Mouse (Mus musculus): ENCODE results near the gene Sox4.
A peak's percentile ranks its signal among the peaks of the same experiment; 100 is the strongest.

Gene Sox4

DNA sequence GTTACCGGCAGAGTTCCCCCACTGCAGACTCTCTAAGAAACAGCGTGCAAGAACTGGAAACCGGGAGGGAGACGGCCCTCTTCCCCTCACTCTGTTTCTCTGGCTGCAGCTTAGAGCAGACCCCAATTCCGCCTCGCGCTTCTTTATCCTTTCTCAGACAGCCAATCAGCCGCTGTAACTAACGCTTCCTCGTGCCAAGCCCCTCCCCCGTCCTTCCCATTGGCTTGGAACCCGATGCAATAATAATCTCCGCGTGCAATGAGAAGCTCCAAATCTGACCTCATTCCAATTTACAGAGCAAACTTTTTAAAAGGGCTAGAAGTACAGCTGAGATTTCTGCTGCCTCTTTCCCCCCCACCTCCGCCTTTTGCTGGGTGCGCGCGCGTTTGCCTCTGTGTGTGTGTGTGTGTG lies at the start of gene Sox4:
Gene Sox4 (minus strand): TSS at position 133 of the 411 bp plus-strand sequence.
- peak; percentile 69 to 78 for DNase-seq

DNA sequence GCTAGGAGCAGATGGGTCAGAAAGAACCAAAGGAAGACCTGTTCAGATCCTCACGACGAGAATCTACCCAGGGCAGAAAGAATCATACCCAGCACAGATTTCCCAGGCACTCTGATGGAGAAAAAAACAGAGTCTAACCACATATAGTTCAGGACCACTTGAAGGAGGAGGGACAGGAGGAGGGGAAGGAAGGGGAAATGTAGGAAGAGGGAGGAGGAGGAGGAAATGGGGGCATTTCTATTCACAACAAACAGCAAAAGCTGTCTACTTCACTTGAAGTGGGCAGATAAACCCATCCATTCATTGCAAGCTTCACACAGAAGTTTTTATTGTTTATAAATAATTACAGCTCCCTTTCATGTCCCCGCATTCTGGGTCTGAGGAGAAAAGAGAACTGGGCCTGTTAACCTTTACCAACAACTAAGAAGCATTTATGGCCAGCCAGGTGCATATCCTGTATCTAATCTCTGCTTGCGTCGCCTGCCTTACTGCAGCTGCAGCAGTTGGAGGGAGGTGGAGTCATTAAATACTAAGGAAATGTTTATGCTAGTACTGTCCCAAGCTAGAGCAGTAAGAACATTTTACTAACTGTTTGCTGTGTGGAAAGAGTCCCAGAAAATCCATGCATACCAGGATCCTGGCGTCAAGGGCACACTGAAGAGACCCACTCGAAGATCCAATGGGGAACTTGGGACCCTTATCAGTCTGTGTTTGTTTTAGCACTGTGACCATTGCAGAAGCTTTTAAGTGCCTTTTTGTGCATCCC lies 38.6 kb upstream of the Sox4 start:
- DNase-seq = no peak

- no peak for DNase-seq
These were observed 35.5 kb upstream of the Sox4 start for GRCm38 (mm10) chr13:28988751-28989703.

DNA sequence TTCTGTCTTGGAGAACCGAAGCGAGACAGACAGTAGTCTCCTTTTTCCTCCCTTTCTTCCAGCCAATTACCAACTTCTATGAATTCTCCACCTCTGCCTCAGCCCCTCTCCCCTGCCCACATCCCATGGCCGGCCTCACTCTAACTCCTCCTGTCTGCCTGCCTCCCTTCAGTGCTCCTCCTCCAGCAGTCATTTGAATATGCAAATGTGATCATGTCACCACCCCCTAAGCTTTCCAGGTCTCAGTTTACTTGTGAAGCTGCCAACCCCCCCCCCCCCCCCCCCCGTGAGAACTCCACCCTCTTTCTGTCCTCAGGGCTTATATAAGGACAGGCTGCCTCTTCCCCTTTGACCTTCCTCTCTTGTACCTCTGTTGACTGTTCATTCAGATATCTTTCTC lies 27.2 kb upstream of the Sox4 start:
- no peak for DNase-seq

DNA sequence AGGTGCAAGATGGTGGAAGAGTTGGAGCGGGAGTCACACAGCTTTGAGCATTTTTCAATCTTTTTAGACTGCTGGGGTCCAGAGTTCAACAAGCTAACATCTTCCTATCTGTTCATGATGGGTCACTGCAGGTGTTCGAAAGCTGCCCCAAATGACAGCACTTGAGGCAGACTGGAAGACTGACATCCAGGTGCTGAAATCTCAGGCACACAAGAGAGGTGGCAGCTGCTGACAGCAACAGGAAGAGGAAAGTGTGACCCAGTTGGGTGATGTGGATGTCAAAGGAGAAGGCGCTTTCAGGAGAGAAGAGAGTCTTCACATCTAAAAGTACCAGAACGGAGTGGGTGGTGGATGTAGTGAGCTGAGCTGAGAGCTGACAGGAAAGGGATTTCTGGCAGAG lies 21.5 kb upstream of the Sox4 start:
- no peak for DNase-seq

GRCm38 (mm10) chr13:28974597-28974996 lies 21.1 kb upstream of the Sox4 start:
- no peak for DNase-seq

DNA sequence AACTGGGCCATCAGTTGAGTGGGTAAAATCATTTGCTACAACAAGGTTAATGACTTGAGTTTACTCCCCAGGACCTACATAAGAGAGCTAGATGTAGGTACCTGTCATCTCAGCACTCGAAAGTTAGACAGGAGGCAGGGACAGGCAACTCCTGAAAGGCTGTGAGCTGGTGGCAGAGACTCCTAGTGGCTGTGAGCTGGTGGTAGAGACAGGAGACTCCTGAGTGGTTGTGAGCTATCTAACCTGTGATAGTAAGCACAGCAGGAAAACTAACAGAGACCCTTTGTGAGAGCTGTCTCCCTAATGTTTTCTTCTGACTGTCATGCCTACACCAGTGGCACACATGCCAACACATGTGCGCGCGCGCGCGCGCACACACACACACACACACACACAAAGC lies 7.4 kb upstream of the Sox4 start:
- DNase-seq = no peak

- peak; percentile 54 to 76 for DNase-seq
These were observed 6.0 kb upstream of the Sox4 start for GRCm38 (mm10) chr13:28959458-28959978.

DNA sequence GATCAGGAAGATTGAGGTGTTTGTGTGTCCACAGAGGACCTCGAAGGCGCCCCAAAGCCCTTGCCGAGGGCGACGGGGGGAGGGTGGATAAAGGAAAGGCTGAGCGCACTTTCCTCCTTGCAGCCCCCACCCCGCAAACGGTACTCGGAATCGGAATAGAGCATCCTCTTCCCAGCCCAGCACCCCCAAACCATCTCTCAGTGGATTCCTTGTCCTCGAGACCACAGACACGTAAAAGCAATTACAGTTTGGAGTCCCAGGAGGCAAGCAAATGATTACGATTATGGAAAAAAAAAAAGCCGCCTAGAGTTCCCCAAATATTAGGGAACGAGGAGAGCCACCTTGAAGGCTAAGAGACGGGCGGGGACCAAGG lies 5.5 kb upstream of the Sox4 start:
- DNase-seq = no peak

DNA sequence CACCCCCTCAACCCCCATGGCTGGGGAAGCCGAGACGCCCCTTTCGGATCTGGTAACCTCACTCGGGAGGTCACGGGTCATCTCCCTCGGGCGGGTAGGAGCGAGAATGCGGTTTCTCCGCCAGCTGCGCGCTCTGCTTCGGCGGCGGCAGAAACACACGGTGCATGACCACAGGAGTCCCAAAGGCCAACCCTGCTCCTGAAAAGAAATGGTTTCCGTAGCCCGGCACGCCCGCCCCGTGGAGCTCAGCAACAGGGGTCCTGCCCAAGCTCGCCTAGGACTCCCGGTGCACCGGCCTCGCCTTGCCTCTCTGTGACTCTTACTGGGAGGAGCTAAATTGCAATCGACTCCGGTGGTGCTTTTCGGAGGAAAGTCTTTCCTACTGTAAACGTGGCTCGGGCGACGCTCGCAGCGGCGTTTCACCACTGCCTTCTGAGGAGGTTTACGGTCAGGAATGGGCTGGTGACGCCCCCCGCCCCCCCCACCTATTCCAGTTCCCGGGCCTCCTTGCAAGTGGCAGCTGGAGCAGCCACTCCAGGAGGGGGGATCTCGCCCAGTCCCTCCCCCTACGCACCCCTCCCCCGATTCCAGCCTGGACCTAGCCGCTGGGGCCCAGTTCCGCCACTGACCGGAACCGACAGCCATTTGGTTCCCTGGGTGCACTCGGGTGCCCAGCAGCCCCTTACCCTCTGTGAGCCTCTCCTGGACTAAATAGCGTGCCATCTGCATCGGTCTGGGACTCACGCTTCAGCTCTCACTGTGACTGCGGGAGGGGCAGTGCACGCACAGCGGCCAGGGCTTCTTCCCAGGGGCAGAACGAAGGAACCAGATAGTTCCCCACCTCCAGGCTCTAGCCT lies 4.9 kb upstream of the Sox4 start:
- DNase-seq = peak; percentile 27 to 51

DNA sequence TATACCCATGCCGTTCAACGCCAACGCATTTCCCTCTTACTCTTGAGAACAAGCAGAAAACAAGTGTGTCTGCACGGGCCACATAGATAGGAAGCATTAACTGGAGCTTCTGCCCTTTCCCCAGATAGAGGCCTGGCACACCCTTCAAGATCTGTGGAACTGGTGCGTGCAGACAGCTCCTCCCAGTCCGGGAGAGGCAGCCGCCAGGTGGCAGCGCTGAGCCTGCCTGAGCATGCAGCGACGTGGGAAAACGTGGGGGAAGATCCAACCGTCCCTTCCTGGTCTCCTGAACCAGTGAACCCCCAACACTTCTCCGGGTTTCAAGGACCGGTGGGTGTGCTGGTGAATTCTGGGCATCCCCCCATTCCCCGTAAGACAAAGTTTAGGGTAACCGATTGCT lies 4.3 kb upstream of the Sox4 start:
- peak; percentile 73 to 91 for DNase-seq

DNA sequence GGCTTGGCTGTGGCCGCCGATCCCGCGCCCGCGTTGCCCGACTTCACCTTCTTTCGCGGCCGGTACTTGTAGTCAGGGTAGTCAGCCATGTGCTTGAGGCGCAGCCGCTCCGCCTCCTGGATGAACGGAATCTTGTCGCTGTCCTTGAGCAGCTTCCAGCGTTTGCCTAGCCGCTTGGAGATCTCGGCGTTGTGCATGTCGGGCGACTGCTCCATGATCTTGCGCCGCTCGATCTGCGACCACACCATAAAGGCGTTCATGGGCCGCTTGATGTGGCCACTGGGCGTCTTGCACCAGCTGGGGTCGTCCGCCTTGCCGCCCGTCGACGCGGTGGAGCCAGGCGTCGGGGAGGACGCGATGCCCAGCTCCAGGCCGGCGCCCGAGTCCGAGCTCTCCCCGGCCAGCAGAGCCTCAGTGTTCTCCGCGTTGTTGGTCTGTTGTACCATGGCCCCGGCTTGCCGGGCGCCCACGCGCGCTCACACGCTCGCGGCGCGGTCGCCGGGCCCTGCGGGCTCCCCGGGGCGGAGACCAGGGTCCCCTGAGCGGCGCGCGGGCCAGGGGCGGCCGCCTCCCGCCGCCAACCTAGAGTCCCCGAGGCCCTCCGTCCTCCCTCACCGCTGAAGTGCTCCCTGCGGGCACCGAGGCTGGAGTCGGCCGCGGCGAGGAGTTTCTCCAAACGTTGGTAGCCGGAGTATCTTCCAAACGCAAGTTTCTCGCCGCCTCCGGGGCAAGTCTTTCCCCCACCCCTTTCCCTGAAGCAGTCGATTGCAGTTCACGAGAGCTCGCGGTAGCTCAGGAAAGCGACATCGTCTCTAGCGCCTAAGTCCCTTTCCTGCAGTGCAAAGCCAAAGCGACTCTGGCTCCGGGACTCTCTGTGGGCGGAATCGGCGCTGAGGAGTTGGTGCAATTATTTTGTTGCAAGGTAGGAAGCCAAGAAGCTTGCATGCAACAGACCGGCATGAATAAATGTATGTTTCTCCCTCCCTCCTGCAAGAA lies 639 bp downstream of the Sox4 start:
- peak; percentile 15 to 39 for DNase-seq

- DNase-seq = peak in 1 of 2 experiments; percentile 34
These were observed 1.6 kb downstream of the Sox4 start for GRCm38 (mm10) chr13:28951691-28952575.

DNA sequence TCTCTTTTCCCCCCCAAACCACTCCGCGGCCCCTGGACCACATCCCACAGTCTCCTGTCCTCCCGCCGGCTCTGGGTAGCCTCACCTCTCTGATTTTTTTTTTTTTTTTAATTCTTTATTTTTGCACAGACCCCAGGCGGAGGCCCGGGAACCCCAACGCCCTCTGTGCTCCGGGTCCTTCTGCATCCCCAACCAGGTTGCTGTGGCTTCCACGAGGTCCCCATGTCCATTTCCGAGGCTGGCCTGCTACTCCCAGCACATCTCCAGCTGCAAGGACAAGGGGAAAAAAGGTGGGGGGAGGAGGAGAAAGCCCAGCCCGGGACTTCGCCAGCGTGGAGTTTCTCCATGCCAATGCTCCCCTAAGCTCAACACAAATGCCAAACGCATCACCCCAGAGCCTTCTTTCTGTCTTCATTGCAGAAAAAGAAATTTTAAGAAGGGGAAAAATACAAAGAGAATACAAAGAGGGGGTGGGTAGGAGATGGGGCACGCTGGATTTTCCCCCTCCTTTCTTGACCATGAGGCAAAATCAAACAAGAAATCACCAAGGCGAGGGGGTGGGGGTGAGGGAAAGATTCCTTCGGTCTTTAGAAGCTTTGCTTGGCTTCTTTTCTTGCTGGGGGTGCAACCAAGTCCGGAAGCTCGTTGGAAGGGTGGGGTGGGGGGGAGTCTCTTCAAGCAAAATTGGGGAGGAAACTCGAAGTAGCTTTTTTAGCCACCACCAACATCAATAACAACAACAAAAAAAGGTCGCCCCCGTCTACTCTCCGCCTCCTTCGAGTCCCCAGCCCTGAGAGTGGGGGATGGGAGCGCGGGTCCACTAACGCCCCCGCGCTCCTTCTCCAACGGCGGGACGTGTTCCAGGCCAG lies 2.7 kb downstream of the Sox4 start:
- peak in 1 of 2 experiments; percentile 16 for DNase-seq

DNA sequence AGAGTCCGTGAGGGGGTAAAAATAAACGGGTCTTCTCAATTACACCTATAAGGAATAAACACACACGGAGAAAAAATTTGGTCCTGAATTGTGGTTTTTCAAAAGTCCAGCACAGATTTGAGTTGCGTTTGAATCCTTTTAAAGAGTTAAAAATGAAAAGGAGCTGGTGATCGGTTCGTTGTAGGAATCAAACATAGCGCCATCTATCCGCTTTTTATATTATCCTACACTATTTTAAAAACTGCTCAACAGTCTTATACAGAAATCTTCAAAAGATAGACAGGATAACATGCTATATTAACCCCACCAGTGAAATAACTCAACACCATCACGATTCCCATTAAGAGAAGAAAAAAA lies 3.3 kb downstream of the Sox4 start:
- DNase-seq = no peak

DNA sequence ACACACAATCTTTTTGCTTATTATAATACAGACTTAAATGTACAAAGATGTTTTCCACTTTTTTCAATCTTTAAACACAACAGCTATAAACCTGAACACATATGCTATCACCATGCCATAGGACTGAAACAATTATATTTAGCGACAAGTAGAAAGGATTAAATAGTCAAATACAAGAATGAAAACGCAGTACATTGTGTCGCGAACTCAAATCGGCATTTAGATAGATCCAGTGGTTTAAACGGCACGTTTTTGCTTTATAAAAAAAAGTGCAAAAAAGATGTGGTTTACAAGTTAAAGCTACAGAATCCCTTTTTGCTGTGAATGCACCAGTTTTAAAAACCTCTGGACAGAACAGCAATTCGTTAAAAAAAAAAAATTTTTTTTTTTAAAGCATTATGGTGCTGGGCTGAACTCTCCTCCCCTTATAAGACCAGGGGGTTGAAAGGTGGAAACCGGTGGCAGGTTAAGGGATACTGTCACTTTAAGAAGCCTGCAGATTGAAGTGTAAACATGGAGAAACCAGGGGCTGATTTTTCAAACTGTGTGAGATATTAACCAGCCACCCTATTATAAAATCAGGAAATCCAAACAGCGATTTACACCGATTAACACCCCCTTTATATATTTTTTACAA lies 4.1 kb downstream of the Sox4 start:
- DNase-seq = no peak

DNA sequence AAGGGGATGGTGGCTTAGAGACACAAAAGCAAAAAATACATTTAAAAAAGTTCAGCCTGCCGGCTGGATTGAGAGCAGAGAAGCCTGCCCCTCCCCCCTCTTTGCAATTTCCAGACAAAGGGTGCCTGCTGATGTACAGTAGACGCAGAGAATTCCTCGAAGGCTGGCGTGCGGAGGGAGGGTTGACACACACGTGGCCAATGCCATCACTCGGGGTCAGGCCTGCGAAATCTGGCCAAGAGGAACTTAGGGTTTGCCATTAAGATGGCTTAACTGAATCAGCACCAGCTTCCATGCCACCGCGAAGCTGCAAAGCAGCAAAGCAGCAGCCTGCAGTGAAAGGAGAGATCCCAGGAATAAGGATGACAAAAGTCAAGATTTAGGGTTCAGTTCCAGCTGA lies 5.0 kb downstream of the Sox4 start:
- no peak for DNase-seq

DNA sequence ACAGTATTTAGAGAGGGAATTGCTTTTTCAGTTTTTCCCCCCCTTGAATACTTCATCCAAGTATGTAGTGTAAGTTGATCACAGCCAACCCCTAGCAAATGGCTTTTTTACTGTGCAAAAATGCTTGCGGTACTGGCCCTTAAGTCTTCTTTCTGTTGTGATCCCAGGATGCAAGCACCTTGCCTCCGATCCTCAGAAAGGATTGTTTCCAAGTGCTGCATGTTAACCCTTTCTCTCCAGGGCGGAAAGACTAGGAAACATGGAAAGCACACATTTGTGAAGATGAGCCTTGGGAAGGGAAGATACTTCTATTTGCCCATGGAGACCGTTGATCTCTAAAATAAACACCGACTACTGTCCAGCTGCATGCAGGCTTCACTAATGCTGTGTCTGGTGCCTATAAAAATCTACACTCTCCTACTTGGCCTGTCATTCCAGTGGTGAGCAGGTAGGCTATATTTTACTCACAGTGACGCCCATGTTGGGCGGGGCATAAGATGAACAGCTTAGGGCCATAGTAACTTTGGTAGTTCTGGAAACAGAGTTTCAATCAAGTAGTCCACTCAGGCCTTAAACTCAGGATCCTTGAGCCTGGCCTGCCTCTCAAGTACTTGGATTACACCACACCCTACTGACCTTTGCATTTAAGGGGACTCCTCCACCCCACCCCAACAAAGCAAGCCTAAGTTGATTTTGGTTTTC lies 5.6 kb downstream of the Sox4 start:
- no peak for DNase-seq
